In the genomic region with DNA sequence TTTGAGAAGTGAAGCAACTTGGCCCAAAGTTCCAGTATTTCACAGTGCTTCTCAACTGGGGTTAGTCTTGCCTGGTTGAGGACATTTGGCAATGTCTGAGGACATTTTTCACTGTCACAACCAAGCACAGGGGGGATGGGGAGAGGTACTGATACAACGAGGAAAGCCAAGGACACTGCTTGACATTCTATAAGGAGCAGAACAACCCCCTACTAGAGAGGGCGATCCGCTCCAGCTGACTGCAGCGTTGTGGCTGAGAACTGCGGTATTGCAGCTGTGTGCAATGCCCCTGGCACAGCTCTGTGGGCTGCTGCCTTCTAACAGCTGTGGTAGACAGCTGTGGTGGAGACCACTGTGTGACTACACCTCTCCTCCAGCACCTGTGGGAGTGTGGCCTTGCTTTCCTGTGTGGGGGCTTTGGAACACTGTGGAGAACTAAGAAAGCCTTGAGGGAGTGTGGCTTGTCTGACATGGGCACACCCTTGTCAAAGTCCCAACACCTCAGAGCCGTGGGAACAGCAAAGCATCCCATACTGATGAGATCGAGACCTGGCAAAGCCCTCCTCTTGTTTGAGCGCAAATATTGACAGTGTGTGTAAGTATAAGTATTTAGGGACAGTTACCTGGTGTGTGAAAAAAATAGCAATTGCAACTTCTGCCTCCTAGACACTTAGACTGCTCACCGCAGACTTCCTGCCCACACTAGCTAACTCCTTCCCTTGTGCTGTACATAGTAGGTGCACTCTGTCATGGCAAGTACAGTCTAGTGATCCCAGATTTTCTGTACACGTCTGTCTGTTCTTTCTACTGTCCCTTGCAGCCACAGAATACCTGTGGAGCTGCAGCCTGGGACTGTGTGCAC, we compare ENCODE assay signal across 9 mouse cellular contexts.
A peak's percentile ranks its signal among the peaks of the same experiment; 100 is the strongest.
DNase-seq lines count a peak whose midpoint lies in the region; ATAC-seq and TF ChIP-seq lines count a peak whose summit lies in the region.
"Had no signal": no experiment of that assay in that cellular context is flagged by ENCODE, and none has a peak within 500 bp of the region (broad histone marks: within the 10 kb centered on the region; RNA-seq: fewer than 3 reads in every experiment).

No protein-coding gene starts in this region.

- intact Hi-C loops in gastrocnemius, adult 2 months (cut with DNase I) = loop anchor here (5.0 kb wide), 1 partner anchor 175 kb away; no protein-coding TSS in a partner anchor

- 0 out of 2 replicates have a peak, but pooled peaks cover 6% of the 10 kb centered on the region for H3K4me1 ChIP-seq in heart, postnatal 0 days (ENCODE audit: control insufficient read depth, insufficient read depth)

- H3K27ac ChIP-seq in gastrocnemius, adult 2 months = no peak overlapping the region
- peak overlapping the region; percentile 38; the same call in 1 of the 2 replicates for H3K27ac ChIP-seq in heart, postnatal 0 days (ENCODE audit: low read depth)
- H3K27ac ChIP-seq: heart, embryonic 13.5 days had no signal

- H3K36me3 ChIP-seq in C2C12 (ENCODE audit: control insufficient read depth, insufficient read depth) = no peaks in the 10 kb centered on the region
- no peaks in the 10 kb centered on the region for H3K36me3 ChIP-seq in heart, postnatal 0 days (replicated peaks; ENCODE audit: control insufficient read depth, insufficient read depth, low read length)
- H3K36me3 ChIP-seq: heart, embryonic 13.5 days had no signal

- TF ChIP-seq EP300 in heart, postnatal 0 days (IDR thresholded peaks at IDR 0.05; ENCODE audit: low read depth) = no peak

- 63% methylated on average over 10 of the region's 10 CpGs for WGBS in heart, postnatal 0 days

- no peak overlapping the region for H3K4me3 ChIP-seq in gastrocnemius, adult 2 months
- H3K4me3 ChIP-seq in C2C12 (ENCODE audit: insufficient read depth, poor library complexity, severe bottlenecking) = no peak overlapping the region
- no peak overlapping the region for H3K4me3 ChIP-seq in heart, postnatal 0 days (ENCODE audit: low read depth, low read length)
- H3K4me3 ChIP-seq: heart, embryonic 13.5 days had no signal

- H3K9me3 ChIP-seq in heart, postnatal 0 days (replicated peaks; ENCODE audit: control insufficient read depth, low read length) = no peaks in the 10 kb centered on the region
- H3K9me3 ChIP-seq: heart, embryonic 13.5 days had no signal

- H3ac ChIP-seq in C2C12 (ENCODE audit: control insufficient read depth, insufficient read length, low read depth) = no peak overlapping the region

- TF ChIP-seq CTCF in gastrocnemius, adult 2 months (IDR thresholded peaks at IDR 0.05) = no peak
- no peak for TF ChIP-seq CTCF in C2C12 (IDR thresholded peaks at IDR 0.05; ENCODE audit: control insufficient read depth, insufficient read depth, insufficient read length)
- no peak for TF ChIP-seq CTCF in heart, postnatal 0 days (IDR thresholded peaks at IDR 0.05; ENCODE audit: low read depth)

- H3K4me2 ChIP-seq in heart, postnatal 0 days (ENCODE audit: low read depth, low read length) = no peak overlapping the region
- H3K4me2 ChIP-seq: heart, embryonic 13.5 days had no signal

- peak; percentile 23 for DNase-seq in gastrocnemius, adult 2 months
- DNase-seq in gastrocnemius, adult 8-10 months (ENCODE audit: low spot score in 2 of 2) = no peak
- no peak for DNase-seq in heart, postnatal 0 days (ENCODE audit: low spot score)
- no peak for DNase-seq in embryo, embryonic 10.5 days (ENCODE audit: low spot score)
- no peak for DNase-seq in kidney, postnatal 36 days
- no peak for DNase-seq in urinary bladder, adult 2 months (ENCODE audit: low spot score)

- H3K9ac ChIP-seq in heart, postnatal 0 days (replicated peaks; ENCODE audit: low read depth, low read length) = no peak overlapping the region
- H3K9ac ChIP-seq: heart, embryonic 13.5 days had no signal

- H3K79me2 ChIP-seq in C2C12 (ENCODE audit: control insufficient read depth, insufficient read depth) = no peaks in the 10 kb centered on the region

- H3K79me3 ChIP-seq in C2C12 (ENCODE audit: low read depth) = no peaks in the 10 kb centered on the region

- ATAC-seq in heart, postnatal 0 days (ENCODE audit: insufficient read depth, low read depth) = no peak
- ATAC-seq in megakaryocyte progenitor cell, adult 5-6 weeks (replicated peaks; ENCODE audit: poor library complexity) = peak; percentile 77

- H3K27me3 ChIP-seq in C2C12 (ENCODE audit: control insufficient read depth, insufficient read depth, insufficient read length) = no peaks in the 10 kb centered on the region
- no peaks in the 10 kb centered on the region for H3K27me3 ChIP-seq in heart, postnatal 0 days (ENCODE audit: control insufficient read depth, insufficient read depth, low read length)
- H3K27me3 ChIP-seq: heart, embryonic 13.5 days had no signal

TF ChIP-seq in C2C12, 6 proteins besides CTCF, POLR2A, EP300 and RAD21:
- TF ChIP-seq MYOD1 (IDR thresholded peaks at IDR 0.05; ENCODE audit: control insufficient read depth, insufficient read length, low read depth) (peak; percentile 96), FOSL1 (IDR thresholded peaks at IDR 0.05; ENCODE audit: insufficient read depth, low read length, poor library complexity, severe bottlenecking) (no peak)
